Mouse (Mus musculus) gastrocnemius, adult 18-20 months (tissue): ENCODE measurements around the gene Vps35l. TPM values are rescaled to one million over a fixed set of nuclear protein-coding genes. Genes with fewer than 3 reads are reported as not detected.
A peak's percentile ranks its signal among the peaks of the same experiment; 100 is the strongest.

Experiments used
- DNase-seq: peaks from one replicate; pipeline ENCODE4 v3.0.0; 2021; ENCODE audit warnings: low spot score
- total RNA-seq, 2 experiments: library from RNA; stranded (reverse); gene quantifications; 2 replicates each; pipeline ENCODE4 v1.2.3; 2021

Vps35l gene
- total RNA-seq, 2 experiments from 2014 or later = 20.4 to 20.5 TPM

DNA sequence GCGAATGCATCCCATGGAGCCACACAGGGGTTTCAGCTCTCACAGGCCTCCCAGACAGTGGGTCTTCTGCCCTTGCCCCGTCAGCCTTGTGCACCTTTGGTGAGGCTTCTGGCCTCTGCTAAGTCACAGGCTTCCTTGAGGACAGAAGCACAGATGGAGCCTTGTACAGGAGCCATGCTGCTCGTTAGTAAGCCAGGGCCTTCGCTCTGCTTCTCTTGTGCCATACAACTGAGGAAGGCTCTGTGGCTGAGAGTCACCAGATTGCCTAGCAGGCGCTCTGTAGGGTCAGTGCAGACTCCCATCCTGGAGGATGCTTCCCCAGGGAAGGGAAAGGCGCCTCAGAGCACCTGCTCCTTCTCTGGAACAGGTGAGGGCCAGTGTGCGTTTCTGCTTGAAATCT lies 36.0 kb downstream of the Vps35l start:
- DNase-seq = no peak

DNA sequence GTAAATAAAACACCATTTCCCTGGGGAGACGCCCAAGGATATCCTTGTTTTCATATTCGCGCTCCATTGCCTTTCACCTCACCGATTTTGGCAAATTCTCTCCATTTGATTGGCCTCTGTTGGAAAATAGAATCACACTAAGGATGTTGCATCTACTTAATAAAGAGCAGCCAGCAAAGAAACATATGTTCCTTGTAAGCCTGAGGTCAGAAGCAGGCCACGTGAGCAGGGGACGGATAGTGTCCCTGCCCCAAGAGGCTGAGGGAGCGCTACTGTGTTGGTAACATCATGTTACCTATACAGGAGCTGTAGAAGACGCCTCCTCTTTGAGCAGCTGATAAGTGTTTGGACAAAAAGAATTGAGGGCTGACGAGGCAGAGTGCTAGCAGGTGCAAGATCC lies 36.5 kb downstream of the Vps35l start:
- no peak for DNase-seq

GRCm38 (mm10) chr7:118777598-118778394 lies 37.8 kb downstream of the Vps35l start:
- no peak for DNase-seq

DNA sequence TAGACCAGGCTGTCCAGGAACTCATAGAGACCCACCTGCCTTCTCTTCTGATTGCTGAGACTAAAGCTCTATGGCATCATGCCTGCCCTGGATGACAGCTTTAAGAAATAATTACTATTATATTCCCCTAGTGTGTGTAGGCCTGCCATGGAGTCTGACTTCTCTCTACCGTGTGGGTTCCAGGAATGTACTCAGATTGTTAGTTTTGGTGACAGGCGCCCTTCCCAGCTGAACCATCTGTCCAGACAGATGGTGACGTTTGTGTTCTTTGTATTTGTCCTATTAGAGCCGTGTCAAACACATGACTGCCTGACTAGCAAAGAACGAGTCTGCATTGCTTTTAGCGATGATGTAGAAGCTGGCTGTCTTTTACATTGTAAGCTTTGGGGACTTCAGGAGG lies 38.5 kb downstream of the Vps35l start:
- DNase-seq = no peak

DNA sequence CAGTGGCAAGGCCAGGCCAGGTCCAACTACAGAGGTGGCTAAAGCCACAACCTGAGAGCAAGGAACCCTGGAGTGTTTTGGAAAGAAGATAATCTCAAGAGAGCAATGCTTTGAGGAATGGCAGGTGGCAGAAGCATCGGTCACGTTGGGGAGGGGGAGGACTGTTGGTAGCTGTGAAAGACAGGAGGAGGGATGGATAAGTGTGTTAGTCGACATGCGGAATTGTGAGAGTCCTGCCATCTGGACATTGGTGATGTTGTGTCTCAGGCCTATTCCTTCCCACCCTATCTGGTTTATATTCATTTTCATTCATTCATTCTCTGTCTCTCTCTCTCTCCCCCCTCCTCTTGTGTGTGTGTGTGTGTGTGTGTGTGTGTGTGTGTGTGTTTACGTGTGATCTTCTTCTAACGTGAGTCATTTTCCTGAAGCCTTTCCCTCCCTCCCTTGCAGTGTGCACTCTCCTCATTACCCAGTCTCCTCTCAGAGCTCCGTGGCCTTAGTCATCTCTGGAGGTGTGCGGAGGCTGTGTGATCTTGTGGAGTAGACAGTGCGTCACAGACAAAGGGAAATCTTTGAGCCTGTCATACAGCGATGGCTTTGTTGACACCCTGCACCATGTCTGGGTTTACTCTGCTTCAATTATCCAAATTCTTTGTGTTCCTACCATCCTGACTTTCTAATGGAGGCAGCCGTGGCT lies 43.4 kb downstream of the Vps35l start:
- no peak for DNase-seq

GRCm38 (mm10) chr7:118786091-118786490 lies 46.1 kb downstream of the Vps35l start:
- no peak for DNase-seq

- no peak for DNase-seq
These were observed 47.3 kb downstream of the Vps35l start for GRCm38 (mm10) chr7:118787326-118787725.

GRCm38 (mm10) chr7:118788481-118788880 lies 48.5 kb downstream of the Vps35l start:
- no peak for DNase-seq

- no peak for DNase-seq
These were observed 50.3 kb downstream of the Vps35l start for GRCm38 (mm10) chr7:118790292-118790691.

DNA sequence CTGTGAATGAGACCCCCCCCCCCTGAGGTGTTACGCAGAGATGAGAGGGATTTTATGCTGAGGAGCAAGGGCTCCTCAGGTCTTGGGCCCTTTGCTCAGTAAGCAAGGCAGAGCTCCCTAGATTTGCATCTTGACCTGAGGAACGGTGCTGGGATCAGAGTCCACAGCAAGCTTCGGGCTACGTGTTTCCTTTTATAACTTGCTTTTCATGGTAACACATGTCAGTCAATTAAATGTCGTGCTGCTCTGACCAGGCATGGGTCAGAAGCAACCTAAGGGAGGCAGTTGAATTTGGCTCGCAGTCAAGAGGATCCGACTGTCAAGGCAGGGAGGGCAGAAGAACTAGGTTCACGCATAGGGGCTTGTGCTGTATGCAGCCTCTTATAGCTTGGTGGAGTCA lies 53.9 kb downstream of the Vps35l start:
- DNase-seq = no peak

DNA sequence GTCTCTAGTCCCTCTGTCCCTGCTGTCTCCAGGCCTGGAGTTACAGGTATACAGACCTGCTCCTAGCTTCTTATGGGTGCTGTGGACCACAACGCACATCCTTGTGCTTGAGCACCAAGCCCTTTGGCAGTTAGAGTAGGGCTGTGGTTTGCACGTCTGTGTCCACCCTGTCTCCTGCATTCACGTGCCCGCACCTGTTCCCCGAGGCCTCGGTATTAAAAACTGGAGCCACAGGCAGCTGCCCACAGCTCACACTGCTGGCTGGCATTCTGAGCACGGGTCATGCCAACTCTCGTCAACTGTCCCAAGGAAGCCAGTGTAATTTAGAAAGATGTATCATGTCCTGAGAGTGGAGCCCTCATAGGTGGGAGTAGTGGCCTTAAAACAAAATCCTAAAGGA lies 55.8 kb downstream of the Vps35l start:
- DNase-seq = no peak

DNA sequence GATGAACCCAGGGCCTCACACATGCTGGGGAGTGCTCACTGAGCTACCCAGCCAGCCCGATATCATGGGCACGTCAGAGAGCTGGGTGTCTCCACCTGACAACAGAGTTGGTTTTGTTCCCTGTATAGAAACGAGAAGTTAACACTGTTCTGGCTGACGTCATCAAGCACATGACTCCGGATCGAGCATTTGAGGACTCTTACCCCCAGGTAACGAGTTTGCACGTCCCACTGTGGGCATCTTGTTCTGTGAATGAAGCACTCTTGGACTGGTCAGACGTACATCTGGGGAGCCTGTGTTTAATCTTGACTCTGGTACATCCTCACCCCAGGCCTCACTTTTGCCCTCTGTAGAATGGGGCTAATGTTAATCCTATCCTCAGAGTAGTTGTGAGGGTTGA lies 56.8 kb downstream of the Vps35l start:
- DNase-seq = no peak

- DNase-seq = no peak
These were observed 57.6 kb downstream of the Vps35l start for GRCm38 (mm10) chr7:118797600-118797999.

DNA sequence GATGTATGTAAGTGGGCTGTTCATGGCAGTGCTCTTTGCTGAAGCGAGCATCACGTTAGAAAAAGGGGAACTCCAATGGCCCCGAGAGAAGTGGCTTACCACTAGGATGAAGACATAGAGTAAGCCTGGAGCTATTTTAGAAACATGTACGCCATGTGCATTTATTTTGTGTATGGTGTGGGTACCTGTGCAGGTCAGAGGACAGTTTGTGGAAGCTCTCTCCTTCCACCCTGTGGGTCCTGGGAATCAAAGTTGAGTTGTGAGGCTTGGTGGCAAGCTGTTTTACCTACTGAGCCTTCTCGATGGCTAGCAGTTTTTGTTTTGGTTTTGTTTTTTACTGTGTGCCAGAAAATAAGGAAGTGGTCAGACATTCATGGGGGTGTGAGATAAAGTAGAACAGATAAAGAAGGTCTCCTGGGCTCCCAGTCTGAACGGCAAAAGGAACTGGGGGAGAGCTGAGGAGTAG lies 58.1 kb downstream of the Vps35l start:
- DNase-seq = no peak

- DNase-seq = no peak
These were observed 60.2 kb downstream of the Vps35l start for GRCm38 (mm10) chr7:118800112-118800734.

DNA sequence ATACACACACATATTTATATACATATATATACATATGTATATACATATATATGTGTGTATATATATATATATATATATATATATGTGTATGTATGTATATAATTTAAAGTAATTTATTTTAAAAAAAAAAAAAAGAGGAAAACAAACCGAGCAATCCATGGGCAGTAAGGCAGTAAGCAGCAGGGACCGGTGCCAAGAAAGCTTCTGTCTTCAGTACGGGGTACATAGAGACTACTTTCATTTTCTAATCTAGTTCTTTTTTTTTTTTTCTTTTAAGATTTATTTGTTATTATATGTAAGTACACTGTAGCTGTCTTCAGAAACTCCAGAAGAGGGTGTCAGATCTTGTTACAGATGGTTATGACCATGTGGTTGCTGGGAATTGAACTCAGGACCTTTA lies 61.8 kb downstream of the Vps35l start:
- DNase-seq = no peak

- DNase-seq = no peak
These were observed 63.4 kb downstream of the Vps35l start for GRCm38 (mm10) chr7:118803425-118803824.

DNA sequence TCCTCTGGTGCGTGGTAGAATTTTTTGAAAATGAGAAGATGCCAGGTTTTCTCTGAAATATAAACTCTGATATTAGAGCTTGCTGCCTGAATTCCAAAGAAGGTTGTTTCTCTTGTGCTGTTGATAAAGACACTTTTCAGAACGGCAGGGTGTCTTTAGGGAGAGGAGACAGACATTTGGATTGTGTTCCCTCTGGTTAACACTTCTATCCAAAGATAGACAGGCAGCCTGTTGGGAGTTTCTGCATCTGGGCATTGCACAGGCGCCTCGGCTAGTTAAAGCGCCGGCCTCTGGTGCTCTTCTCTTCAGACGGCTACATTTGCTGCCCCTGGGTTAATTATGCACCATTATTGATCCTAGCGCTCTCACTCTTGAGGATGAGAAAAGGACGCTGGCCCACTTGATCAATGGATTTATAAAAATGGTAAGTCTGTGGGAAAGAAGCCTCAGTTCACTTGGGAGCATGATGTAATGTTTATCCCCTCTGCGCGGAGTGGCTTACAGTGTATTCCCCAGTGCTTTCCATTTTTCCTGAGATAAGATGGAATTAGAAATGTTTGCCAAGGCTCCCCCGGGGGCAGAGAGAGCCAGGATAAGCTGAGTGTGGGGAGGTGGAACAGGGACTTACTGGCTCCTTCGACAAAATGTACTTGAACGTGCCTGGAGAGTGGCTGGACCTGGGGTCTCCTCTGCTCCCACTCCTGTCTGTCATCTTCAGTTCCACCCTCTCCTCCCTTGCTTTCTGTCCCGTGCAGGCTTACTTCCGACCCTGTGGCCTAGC lies 66.8 kb downstream of the Vps35l start:
- DNase-seq = no peak

DNA sequence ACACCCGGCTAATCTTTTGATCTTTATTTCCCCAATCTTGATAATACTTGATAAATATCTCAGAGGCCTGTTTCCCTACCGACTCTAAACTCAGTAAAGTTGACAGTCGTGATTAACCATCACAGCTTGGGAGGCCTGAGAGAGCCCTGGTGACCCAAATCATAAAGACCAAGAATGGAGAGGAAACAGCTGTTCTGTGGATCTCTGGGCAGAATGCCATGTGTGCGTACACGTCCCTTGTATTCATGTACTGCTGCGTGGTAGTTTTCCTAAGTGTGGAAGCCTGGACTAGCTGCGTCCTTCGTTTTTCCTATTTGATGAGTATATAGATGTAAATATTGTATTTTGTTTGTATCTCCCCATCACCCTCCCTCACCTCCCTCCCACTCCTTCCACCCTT lies 67.9 kb downstream of the Vps35l start:
- no peak for DNase-seq

- peak; percentile 13 for DNase-seq
These were observed 71.5 kb downstream of the Vps35l start for GRCm38 (mm10) chr7:118811407-118812106.

GRCm38 (mm10) chr7:118813592-118813991 lies 73.6 kb downstream of the Vps35l start:
- no peak for DNase-seq
